20 mouse cellular contexts compared by ENCODE assay signal in the genomic region with DNA sequence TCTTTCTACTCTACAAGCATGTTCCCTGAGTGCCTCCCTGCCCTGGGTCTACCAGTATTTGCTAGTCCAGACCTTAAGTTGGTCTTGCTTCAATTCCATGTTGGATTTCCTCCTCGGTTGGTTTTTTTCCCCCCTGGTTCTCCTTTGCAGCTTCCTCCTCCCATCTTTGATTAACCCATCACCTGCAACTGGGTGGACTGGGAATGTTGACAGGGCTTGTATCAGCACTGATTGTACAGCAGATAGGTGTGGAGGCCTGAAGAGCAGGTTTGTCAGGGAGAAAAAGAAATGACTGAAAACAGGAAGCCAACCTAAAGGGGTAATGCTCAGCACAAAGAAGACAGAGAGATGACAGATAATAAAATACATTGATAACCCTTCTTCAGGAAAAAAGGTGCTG.
"Had no signal": no experiment of that assay in that cellular context is flagged by ENCODE, and none has a peak within 500 bp of the region (broad histone marks: within the 10 kb centered on the region; RNA-seq: fewer than 3 reads in every experiment).

No protein-coding gene starts in this region.

- H3K4me2 ChIP-seq: intestine, embryonic 15.5 days; liver, embryonic 11.5 days; lung, embryonic 14.5 days; midbrain, embryonic 12.5 days; midbrain, embryonic 15.5 days; neural tube, embryonic 12.5 days; neural tube, embryonic 15.5 days had no signal

- H3K9ac ChIP-seq: intestine, embryonic 15.5 days; liver, embryonic 14.5 days; liver, postnatal 0 days; lung, embryonic 14.5 days; midbrain, embryonic 12.5 days; midbrain, embryonic 15.5 days; neural tube, embryonic 12.5 days; neural tube, embryonic 15.5 days had no signal

- H3K27ac ChIP-seq: intestine, embryonic 15.5 days; kidney, postnatal 0 days; liver, embryonic 14.5 days; macrophage; midbrain, embryonic 12.5 days; midbrain, embryonic 15.5 days; neural tube, embryonic 12.5 days; neural tube, embryonic 15.5 days had no signal

- H3K9me3 ChIP-seq: intestine, embryonic 15.5 days; midbrain, embryonic 12.5 days; midbrain, embryonic 15.5 days; neural tube, embryonic 12.5 days; neural tube, embryonic 15.5 days had no signal

- H3K36me3 ChIP-seq: intestine, embryonic 15.5 days; midbrain, embryonic 12.5 days; midbrain, embryonic 15.5 days; neural tube, embryonic 12.5 days; neural tube, embryonic 15.5 days had no signal

- ATAC-seq: intestine, embryonic 15.5 days; liver, postnatal 0 days; midbrain, embryonic 15.5 days had no signal

- DNase-seq: kidney, adult 2 months; kidney, postnatal 36 days; layer of hippocampus, adult 9-11 months; liver, postnatal 0 days; lung, embryonic 14.5 days; right cerebral cortex, adult 18-20 months; right cerebral cortex, postnatal 14 days; right cerebral cortex, postnatal 4 days; thymus, adult 2 months; thymus, postnatal 14 days; thymus, postnatal 4 days had no signal

- H3K4me3 ChIP-seq: intestine, embryonic 15.5 days; midbrain, embryonic 12.5 days; midbrain, embryonic 15.5 days; neural tube, embryonic 12.5 days; neural tube, embryonic 15.5 days had no signal

- H3K27me3 ChIP-seq: intestine, embryonic 15.5 days; midbrain, embryonic 12.5 days; midbrain, embryonic 15.5 days; neural tube, embryonic 12.5 days; neural tube, embryonic 15.5 days had no signal
